Mouse (Mus musculus) embryonic facial prominence, embryonic 10.5 days (tissue): ENCODE data around the gene Npvf. TPM values are rescaled to one million over a fixed set of nuclear protein-coding genes. Genes with fewer than 3 reads are reported as not detected.
"Not testable (repeated sequence)": the region's sequence is repeated elsewhere in the genome, so short reads cannot be mapped to it uniquely, and the experiment has no call there.

Experiments used
- DNase-seq: peaks from one replicate; pipeline ENCODE4 v3.0.0-alpha.2; 2017; ENCODE audit warnings: low spot score
- H3K27ac ChIP-seq: fragments of 300-500 bp; sonication (generic); replicated peaks from 2 replicates; pipeline ENCODE4 v1.5.1; 2016; ENCODE audit warnings: mild to moderate bottlenecking
- H3K27me3 ChIP-seq: fragments of 300-500 bp; sonication (generic); replicated peaks from 2 replicates; pipeline ENCODE4 v1.6.1; 2016; ENCODE audit warnings: low read depth, mild to moderate bottlenecking; ENCODE audit not compliant: poor library complexity, severe bottlenecking
- H3K36me3 ChIP-seq: fragments of 300-500 bp; sonication (generic); replicated peaks from 2 replicates; pipeline ENCODE4 v1.6.1; 2016; ENCODE audit warnings: mild to moderate bottlenecking, moderate library complexity
- H3K4me1 ChIP-seq: fragments of 300-500 bp; sonication (generic); 2 replicates; pipeline ENCODE4 v1.6.1; 2016
- H3K4me3 ChIP-seq: fragments of 300-500 bp; sonication (generic); 2 replicates; pipeline ENCODE4 v1.5.1; 2016; ENCODE audit warnings: mild to moderate bottlenecking, moderate library complexity
- H3K9me3 ChIP-seq: fragments of 300-500 bp; sonication (generic); 2 replicates; pipeline ENCODE4 v1.6.1; 2016; ENCODE audit warnings: mild to moderate bottlenecking
- WGBS: fragments of 180-500 bp; shearing (Covaris S2); methylation state at CpG from one replicate; pipeline ENCODE4 v1.1.7; 2016; 5-methylcytosine and 5-hydroxymethylcytosine counted together
- polyA plus RNA-seq: library from polyadenylated mRNA; unstranded; fragments of >200 nt; fragmentation: Nextera tagmentation; extraction: Ambion mirVana; gene quantifications from 2 replicates; pipeline ENCODE4 v1.2.1, GENCODE M21; 2016

Npvf gene
- polyA plus RNA-seq, 1 experiment from 2014 or later = not detected

- WGBS = 91% methylated on average over 1 of the region's 1 CpGs
- H3K9me3 ChIP-seq, H3K36me3 ChIP-seq, DNase-seq, H3K27me3 ChIP-seq, H3K27ac ChIP-seq, H3K4me3 ChIP-seq, H3K4me1 ChIP-seq: not testable (repeated sequence)
These were observed 36.0 kb downstream of the Npvf start for GRCm38 (mm10) chr6:50618273-50618672.

GRCm38 (mm10) chr6:50601620-50602019, 52.6 kb downstream of the Npvf start:
- Histone ChIP-seq H3K27me3 (peaks cover 4% of the 10 kb centered on the region; the same call in 1 of the 2 replicates), H3K4me3 (no peak overlapping the region), H3K36me3 (no peaks in the 10 kb centered on the region), H3K4me1 (peaks cover 12% of the 10 kb centered on the region), H3K9me3 (no peaks in the 10 kb centered on the region), H3K27ac (no peak overlapping the region)
- DNase-seq = peak; percentile 68
- 33% methylated on average over 4 of the region's 4 CpGs for WGBS

Other genes starting within 250 kb of the Npvf start
- gene Osbpl3, start 198.2 kb downstream of the Npvf start, polyA plus RNA-seq = 9.0 and 9.8 TPM in 2 replicates
- 84.2 and 85.2 TPM in 2 replicates for gene Cycs, start 87.9 kb downstream of the Npvf start, polyA plus RNA-seq
- 0.49 and 0.69 TPM in 2 replicates for gene 4921507P07Rik, start 57.8 kb downstream of the Npvf start, polyA plus RNA-seq